Mouse (Mus musculus) bone marrow macrophage, adult 2 months (primary cell): ENCODE results near the gene Lrig2.

ENCODE experiments used
- CTCF ChIP-seq: IDR thresholded peaks from 2 replicates; pipeline ENCODE4 v1.5.1; 2012; ENCODE audit warnings: low read depth, mild to moderate bottlenecking, low read length, moderate library complexity
- POLR2A ChIP-seq: IDR thresholded peaks from 2 replicates; pipeline ENCODE4 v1.6.1; 2012; ENCODE audit warnings: mild to moderate bottlenecking, low read depth, low read length, borderline replicate concordance

- no peak for TF ChIP-seq CTCF
- no peak for TF ChIP-seq POLR2A
Observed at GRCm38 (mm10) chr3:104525516-104525915, 13.8 kb upstream of the Lrig2 start.
